Mouse (Mus musculus) midbrain, embryonic 13.5 days (tissue): ENCODE results near the gene Dll4. TPM values are rescaled to one million over a fixed set of nuclear protein-coding genes. Genes with fewer than 3 reads are reported as not detected.

Experiments
- ATAC-seq: fragments of 200-750 bp; cut with Nextera tagmentation; 2 replicates; pipeline ENCODE4 v1.8.0; 2017; ENCODE audit warnings: mild to moderate bottlenecking, moderate TSS enrichment, moderate library complexity
- H3K27ac ChIP-seq: fragments of 300-500 bp; sonication (generic); 2 replicates; pipeline ENCODE4 v1.5.1; 2015; ENCODE audit warnings: inconsistent platforms, mild to moderate bottlenecking, moderate library complexity
- H3K27me3 ChIP-seq: fragments of 300-500 bp; sonication (generic); 2 replicates; pipeline ENCODE4 v1.6.1; 2015; ENCODE audit warnings: mild to moderate bottlenecking, inconsistent platforms
- H3K36me3 ChIP-seq: fragments of 300-500 bp; sonication (generic); 2 replicates; pipeline ENCODE4 v1.6.1; 2015; ENCODE audit warnings: mild to moderate bottlenecking, inconsistent platforms
- H3K4me1 ChIP-seq: fragments of 300-500 bp; sonication (generic); replicated peaks from 2 replicates; pipeline ENCODE4 v1.6.1; 2015; ENCODE audit warnings: inconsistent platforms
- H3K4me2 ChIP-seq: fragments of 300-500 bp; sonication (generic); replicated peaks from 2 replicates; pipeline ENCODE4 v1.6.1; 2015; ENCODE audit warnings: moderate library complexity, mild to moderate bottlenecking, inconsistent platforms
- H3K4me3 ChIP-seq: fragments of 300-500 bp; sonication (generic); replicated peaks from 2 replicates; pipeline ENCODE4 v1.5.1; 2015; ENCODE audit warnings: mild to moderate bottlenecking, inconsistent platforms
- H3K9ac ChIP-seq: fragments of 300-500 bp; sonication (generic); replicated peaks from 2 replicates; pipeline ENCODE4 v1.6.1; 2015; ENCODE audit warnings: mild to moderate bottlenecking, inconsistent platforms
- H3K9me3 ChIP-seq: fragments of 300-500 bp; sonication (generic); 2 replicates; pipeline ENCODE4 v1.6.1; 2016; ENCODE audit warnings: mild to moderate bottlenecking, inconsistent platforms
- WGBS: fragments of 180-500 bp; shearing (Covaris S2); methylation state at CpG from one replicate; pipeline ENCODE4 v1.1.7; 2015; 5-methylcytosine and 5-hydroxymethylcytosine counted together
- polyA plus RNA-seq: library from polyadenylated mRNA; unstranded; fragments of >200 nt; fragmentation: Nextera tagmentation; extraction: Ambion mirVana; gene quantifications from 2 replicates; pipeline ENCODE4 v1.2.1, GENCODE M21; 2015

Dll4 gene
- polyA plus RNA-seq, 1 experiment from 2014 or later, result 5.9 TPM

- H3K4me1 ChIP-seq, result no peaks in the 10 kb centered on the region
- no peaks in the 10 kb centered on the region for H3K27me3 ChIP-seq
- no peaks in the 10 kb centered on the region for H3K9me3 ChIP-seq
- H3K36me3 ChIP-seq, result peaks cover 43% of the 10 kb centered on the region
- H3K9ac ChIP-seq, result no peak overlapping the region
- WGBS, result 81% methylated on average over 3 of the region's 3 CpGs
- H3K4me3 ChIP-seq, result no peak overlapping the region
- H3K27ac ChIP-seq, result no peak overlapping the region
- H3K4me2 ChIP-seq, result no peak overlapping the region
- no peak for ATAC-seq
Measured at GRCm38 (mm10) chr2:119367346-119367745, 41.8 kb downstream of the Dll4 start.

- H3K27me3 ChIP-seq, result no peaks in the 10 kb centered on the region
- no peak overlapping the region for H3K4me3 ChIP-seq
- H3K9ac ChIP-seq, result no peak overlapping the region
- H3K4me1 ChIP-seq, result no peaks in the 10 kb centered on the region
- H3K9me3 ChIP-seq, result no peaks in the 10 kb centered on the region
- 97% methylated on average over 10 of the region's 10 CpGs for WGBS
- H3K27ac ChIP-seq, result no peak overlapping the region
- no peak overlapping the region for H3K4me2 ChIP-seq
- peaks cover 69% of the 10 kb centered on the region for H3K36me3 ChIP-seq
- ATAC-seq, result no peak
Measured at GRCm38 (mm10) chr2:119370116-119370515, 44.5 kb downstream of the Dll4 start.

- H3K9me3 ChIP-seq, result no peaks in the 10 kb centered on the region
- WGBS, result 90% methylated on average over 9 of the region's 9 CpGs
- H3K4me3 ChIP-seq, result no peak overlapping the region
- ATAC-seq, result no peak
- H3K27ac ChIP-seq, result no peak overlapping the region
- no peak overlapping the region for H3K4me2 ChIP-seq
- no peaks in the 10 kb centered on the region for H3K27me3 ChIP-seq
- H3K36me3 ChIP-seq, result peaks cover 89% of the 10 kb centered on the region
- H3K9ac ChIP-seq, result no peak overlapping the region
- H3K4me1 ChIP-seq, result no peaks in the 10 kb centered on the region
Measured at GRCm38 (mm10) chr2:119377286-119377685, 51.7 kb downstream of the Dll4 start.

GRCm38 (mm10) chr2:119377826-119378225, 52.2 kb downstream of the Dll4 start:
- no peak overlapping the region for H3K4me2 ChIP-seq
- H3K4me3 ChIP-seq, result no peak overlapping the region
- no peaks in the 10 kb centered on the region for H3K27me3 ChIP-seq
- no peak for ATAC-seq
- H3K27ac ChIP-seq, result no peak overlapping the region
- no peaks in the 10 kb centered on the region for H3K4me1 ChIP-seq
- H3K9me3 ChIP-seq, result no peaks in the 10 kb centered on the region
- no peak overlapping the region for H3K9ac ChIP-seq
- H3K36me3 ChIP-seq, result peaks cover 88% of the 10 kb centered on the region
- WGBS, result 82% methylated on average over 3 of the region's 3 CpGs

- WGBS, result 87% methylated on average over 3 of the region's 3 CpGs
Measured at GRCm38 (mm10) chr2:119379455-119379854, 53.9 kb downstream of the Dll4 start.

More at GRCm38 (mm10) chr2:119379455-119379854, 53.9 kb downstream of the Dll4 start:
- no peak overlapping the region for H3K4me2 ChIP-seq
- H3K27me3 ChIP-seq, result no peaks in the 10 kb centered on the region
- peaks cover 80% of the 10 kb centered on the region for H3K36me3 ChIP-seq
- no peak overlapping the region for H3K4me3 ChIP-seq
- no peaks in the 10 kb centered on the region for H3K4me1 ChIP-seq
- ATAC-seq, result no peak
- H3K27ac ChIP-seq, result no peak overlapping the region
- H3K9me3 ChIP-seq, result no peaks in the 10 kb centered on the region
- no peak overlapping the region for H3K9ac ChIP-seq

Other genes with a start within 250 kb of the Dll4 start
- gene Rad51, start 213.0 kb upstream of the Dll4 start, polyA plus RNA-seq, result 21.3 and 22.5 TPM in 2 replicates
- 41.0 and 44.3 TPM in 2 replicates for gene Rmdn3, start 168.8 kb upstream of the Dll4 start, polyA plus RNA-seq
- 4.4 and 15.5 TPM in 2 replicates for gene Gchfr, start 158.0 kb upstream of the Dll4 start, polyA plus RNA-seq
- 1.1 and 1.2 TPM in 2 replicates for gene Gm14137, start 151.3 kb upstream of the Dll4 start, polyA plus RNA-seq
- 56.7 and 59.1 TPM in 2 replicates for gene Zfyve19, start 117.2 kb upstream of the Dll4 start, polyA plus RNA-seq
- 24.0 and 24.3 TPM in 2 replicates for gene Dnajc17, start 117.0 kb upstream of the Dll4 start, polyA plus RNA-seq
- not detected in 2 replicates for gene Ppp1r14d, start 95.9 kb upstream of the Dll4 start, polyA plus RNA-seq
- gene Spint1, start 88.4 kb upstream of the Dll4 start, polyA plus RNA-seq, result 0.34 and 0.48 TPM in 2 replicates
- gene Rhov, start 54.5 kb upstream of the Dll4 start, polyA plus RNA-seq, result 15.1 and 15.5 TPM in 2 replicates
- 26.0 and 26.3 TPM in 2 replicates for gene Vps18, start 37.0 kb upstream of the Dll4 start, polyA plus RNA-seq
- gene Chac1, start 25.4 kb downstream of the Dll4 start, polyA plus RNA-seq, result 4.0 and 4.3 TPM in 2 replicates
- 3.7 and 4.2 TPM in 2 replicates for gene Ino80, start 151.9 kb downstream of the Dll4 start, polyA plus RNA-seq
- gene Exd1, start 221.8 kb downstream of the Dll4 start, polyA plus RNA-seq, result 0.42 and 0.44 TPM in 2 replicates
- 61.2 and 63.4 TPM in 2 replicates for gene Chp1, start 221.9 kb downstream of the Dll4 start, polyA plus RNA-seq